Mouse (Mus musculus) kidney, postnatal 0 days (tissue): ENCODE results near the gene Sgms2. TPM values are rescaled to one million over a fixed set of nuclear protein-coding genes. Genes with fewer than 3 reads are reported as not detected.

Source experiments
- ATAC-seq: fragments of 200-750 bp; cut with Nextera tagmentation; replicated peaks from 2 replicates; pipeline ENCODE4 v1.8.0; 2017; ENCODE audit warnings: low read depth, moderate number of reproducible peaks, moderate TSS enrichment, moderate library complexity; ENCODE audit not compliant: low FRiP score
- DNase-seq: peaks from one replicate; pipeline ENCODE4 v3.0.0-alpha.2; 2016; ENCODE audit warnings: low spot score
- H3K27ac ChIP-seq: fragments of 300-500 bp; sonication (generic); 2 replicates; pipeline ENCODE4 v1.5.1; 2014; ENCODE audit warnings: mild to moderate bottlenecking
- H3K27me3 ChIP-seq: fragments of 300-500 bp; sonication (generic); 2 replicates; pipeline ENCODE4 v1.6.1; 2014; ENCODE audit warnings: low read length, mixed read lengths; ENCODE audit not compliant: insufficient read depth
- H3K36me3 ChIP-seq: fragments of 300-500 bp; sonication (generic); 2 replicates; pipeline ENCODE4 v1.6.1; 2014; ENCODE audit warnings: low read length, mixed read lengths; ENCODE audit not compliant: insufficient read depth
- H3K4me1 ChIP-seq: fragments of 300-500 bp; sonication (generic); replicated peaks from 2 replicates; pipeline ENCODE4 v1.6.1; 2014; ENCODE audit warnings: antibody characterized with exemption, low read length, mixed read lengths; ENCODE audit not compliant: insufficient read depth
- H3K4me2 ChIP-seq: fragments of 300-500 bp; sonication (generic); 2 replicates; pipeline ENCODE4 v1.6.1; 2014; ENCODE audit warnings: mild to moderate bottlenecking, low read length, moderate library complexity, mixed read lengths
- H3K4me3 ChIP-seq: fragments of 300-500 bp; sonication (generic); replicated peaks from 2 replicates; pipeline ENCODE4 v1.5.1; 2014; ENCODE audit warnings: low read depth, low read length
- H3K9ac ChIP-seq: fragments of 300-500 bp; sonication (generic); 2 replicates; pipeline ENCODE4 v1.6.1; 2014; ENCODE audit warnings: low read depth, low read length
- H3K9me3 ChIP-seq: fragments of 300-500 bp; sonication (generic); replicated peaks from 2 replicates; pipeline ENCODE4 v1.6.1; 2016; ENCODE audit warnings: low read length, inconsistent platforms, mixed read lengths
- CTCF ChIP-seq: IDR thresholded peaks from 2 replicates; pipeline ENCODE4 v1.5.1; 2016; ENCODE audit warnings: antibody characterized with exemption, low read depth, mild to moderate bottlenecking, moderate library complexity
- WGBS: fragments of 180-500 bp; shearing (Covaris S2); extraction: QIAGEN DNeasy Blood & Tissue Kit; methylation state at CpG from one replicate; pipeline ENCODE4 v1.1.7; 2014; 5-methylcytosine and 5-hydroxymethylcytosine counted together
- polyA plus RNA-seq: library from polyadenylated mRNA; unstranded; fragments of >200 nt; fragmentation: Nextera tagmentation; extraction: Ambion mirVana; gene quantifications from 2 replicates; pipeline ENCODE4 v1.2.1, GENCODE M21; 2015

The Sgms2 gene
- polyA plus RNA-seq, 1 experiment from 2014 or later, result 25.4 TPM

DNA sequence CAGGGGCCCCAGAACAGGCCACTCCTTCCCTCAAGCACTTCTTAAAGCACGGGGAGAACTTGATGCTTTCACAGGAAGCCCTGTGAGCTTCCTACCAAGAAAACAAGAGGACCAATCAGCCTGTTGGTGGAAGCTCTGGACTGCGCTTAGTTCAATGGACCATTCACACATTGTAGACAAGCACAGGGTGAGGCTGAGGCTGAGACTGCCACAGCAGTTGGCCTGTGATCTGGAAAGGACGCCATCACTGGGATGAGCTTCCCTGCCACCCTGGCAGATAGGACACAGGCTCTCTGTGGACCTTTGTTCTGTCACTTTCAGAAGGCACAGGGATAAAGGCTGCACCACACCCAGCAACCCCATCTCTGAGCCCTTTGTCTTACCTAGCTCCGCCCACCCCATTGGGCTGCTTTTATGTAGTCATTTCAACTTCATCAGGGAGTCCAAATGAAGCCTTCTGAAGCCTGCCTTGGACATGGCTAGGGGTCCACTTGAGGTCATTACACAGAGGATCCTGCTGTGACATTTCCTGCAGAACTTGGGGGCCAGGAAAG lies 175.2 kb downstream of the Sgms2 start:
- H3K27ac ChIP-seq, result no peak overlapping the region
- no peaks in the 10 kb centered on the region for H3K4me1 ChIP-seq
- no peaks in the 10 kb centered on the region for H3K9me3 ChIP-seq
- DNase-seq (no peak), ATAC-seq (no peak)
- H3K36me3 ChIP-seq, result no peaks in the 10 kb centered on the region
- 52% methylated on average over 4 of the region's 4 CpGs for WGBS
- TF ChIP-seq CTCF, result no peak
- no peak overlapping the region for H3K9ac ChIP-seq
- no peak overlapping the region for H3K4me3 ChIP-seq
- no peaks in the 10 kb centered on the region for H3K27me3 ChIP-seq
- H3K4me2 ChIP-seq, result no peak overlapping the region

DNA sequence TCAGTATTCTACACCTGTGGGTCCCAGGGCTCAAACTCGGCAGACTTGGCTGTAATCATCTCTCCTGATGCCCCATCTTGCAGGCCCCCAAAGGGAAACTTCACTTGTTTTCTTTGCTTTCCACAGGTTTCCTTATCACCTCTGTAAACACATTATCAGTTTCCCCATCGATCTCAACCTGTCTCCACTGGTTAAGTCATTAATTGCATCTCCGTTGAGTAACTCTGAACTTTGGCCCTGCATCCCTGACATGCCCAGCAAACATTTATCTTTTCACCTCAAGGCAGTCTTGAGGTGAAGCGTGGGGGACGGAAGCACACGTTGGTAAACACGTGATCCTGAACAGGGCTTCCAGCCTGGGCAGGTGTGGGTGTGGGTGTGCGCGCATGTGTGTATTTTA lies 178.9 kb downstream of the Sgms2 start:
- H3K4me2 ChIP-seq, result no peak overlapping the region
- no peak overlapping the region for H3K4me3 ChIP-seq
- H3K27ac ChIP-seq, result no peak overlapping the region
- H3K4me1 ChIP-seq, result no peaks in the 10 kb centered on the region
- H3K36me3 ChIP-seq, result no peaks in the 10 kb centered on the region
- no peaks in the 10 kb centered on the region for H3K27me3 ChIP-seq
- H3K9me3 ChIP-seq, result no peaks in the 10 kb centered on the region; the same call in 1 of the 2 replicates
- DNase-seq (no peak), ATAC-seq (no peak)
- TF ChIP-seq CTCF, result no peak
- no peak overlapping the region for H3K9ac ChIP-seq
- WGBS, result 69% methylated on average over 9 of the region's 9 CpGs

DNA sequence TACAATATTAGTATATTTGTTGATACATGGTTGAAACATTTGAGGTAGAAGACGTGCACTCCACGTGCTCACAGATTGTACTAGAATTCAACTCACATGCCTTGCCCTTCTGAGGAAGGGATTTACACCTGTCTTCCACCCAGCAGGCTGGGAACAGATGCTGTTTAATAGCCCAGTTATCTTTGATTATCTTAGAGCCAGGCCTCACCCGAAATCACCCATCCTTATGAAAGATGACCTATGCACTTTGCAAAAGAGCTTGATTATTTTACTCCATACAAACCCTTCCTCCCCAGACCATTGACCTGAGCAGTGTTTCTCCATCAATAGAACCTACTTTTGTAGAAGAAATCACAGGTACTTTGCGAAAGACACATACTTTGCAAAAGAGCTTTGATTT lies 180.6 kb downstream of the Sgms2 start:
- H3K36me3 ChIP-seq, result no peaks in the 10 kb centered on the region
- no peak overlapping the region for H3K9ac ChIP-seq
- H3K4me3 ChIP-seq, result no peak overlapping the region
- H3K27ac ChIP-seq, result no peak overlapping the region
- DNase-seq, result no peak
- TF ChIP-seq CTCF, result no peak
- H3K4me1 ChIP-seq, result no peaks in the 10 kb centered on the region
- no peaks in the 10 kb centered on the region; the same call in 1 of the 2 replicates for H3K9me3 ChIP-seq
- no peak overlapping the region for H3K4me2 ChIP-seq
- no peak for ATAC-seq
- H3K27me3 ChIP-seq, result no peaks in the 10 kb centered on the region
- WGBS, result 85% methylated on average over 4 of the region's 4 CpGs

DNA sequence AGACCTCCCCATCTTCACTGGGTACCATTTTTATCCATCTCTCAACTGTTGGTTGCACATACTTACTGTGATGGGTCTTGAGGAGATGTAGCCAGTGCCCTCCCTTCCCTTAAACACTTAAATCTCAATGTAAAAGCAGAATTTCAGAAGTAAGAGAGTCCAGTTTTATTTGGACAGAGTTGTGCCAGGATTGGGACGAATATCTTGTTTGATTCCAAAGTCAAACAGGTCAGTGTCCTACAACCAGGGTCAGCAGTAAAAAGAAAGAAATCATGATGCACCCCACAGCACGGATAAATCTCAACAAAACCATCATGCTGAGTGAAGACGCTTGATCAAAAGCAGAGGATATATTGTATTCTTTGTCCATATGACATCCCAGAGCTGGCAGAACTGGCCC lies 183.4 kb downstream of the Sgms2 start:
- Histone ChIP-seq H3K36me3 (no peaks in the 10 kb centered on the region), H3K4me1 (no peaks in the 10 kb centered on the region), H3K9ac (no peak overlapping the region), H3K27me3 (no peaks in the 10 kb centered on the region), H3K9me3 (no peaks in the 10 kb centered on the region; the same call in 1 of the 2 replicates), H3K27ac (no peak overlapping the region), H3K4me2 (no peak overlapping the region), H3K4me3 (no peak overlapping the region)
- no peak for TF ChIP-seq CTCF
- 89% methylated on average over 3 of the region's 3 CpGs for WGBS
- ATAC-seq (no peak), DNase-seq (no peak)

DNA sequence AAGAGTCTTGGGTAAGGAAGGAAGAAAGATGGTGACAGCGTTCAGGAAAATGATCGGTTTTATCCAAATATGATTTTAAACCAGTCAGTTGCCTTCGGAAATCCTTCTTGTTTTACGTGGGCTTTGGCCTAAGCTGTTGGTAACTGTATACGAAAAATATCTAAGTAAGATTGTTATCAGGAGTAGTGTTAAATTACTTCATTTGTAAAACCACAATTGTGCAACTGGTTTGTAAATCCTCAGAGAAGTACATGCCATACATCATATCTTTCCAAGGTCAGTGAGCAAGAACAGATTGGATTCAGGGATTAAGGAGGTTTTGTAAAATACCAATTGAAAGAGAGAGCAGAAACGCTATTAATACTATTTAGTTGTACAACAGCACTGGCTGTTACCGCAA lies 185.0 kb downstream of the Sgms2 start:
- 0 out of 2 replicates have a peak, but pooled peaks cover 4% of the 10 kb centered on the region for H3K4me1 ChIP-seq
- H3K9ac ChIP-seq, result no peak overlapping the region
- 84% methylated on average over 7 of the region's 7 CpGs for WGBS
- TF ChIP-seq CTCF, result no peak
- H3K27ac ChIP-seq, result no peak overlapping the region
- no peak overlapping the region for H3K4me3 ChIP-seq
- no peaks in the 10 kb centered on the region for H3K27me3 ChIP-seq
- DNase-seq, result no peak
- H3K4me2 ChIP-seq, result no peak overlapping the region
- H3K9me3 ChIP-seq, result no peaks in the 10 kb centered on the region; the same call in 1 of the 2 replicates
- no peaks in the 10 kb centered on the region for H3K36me3 ChIP-seq
- ATAC-seq, result no peak

DNA sequence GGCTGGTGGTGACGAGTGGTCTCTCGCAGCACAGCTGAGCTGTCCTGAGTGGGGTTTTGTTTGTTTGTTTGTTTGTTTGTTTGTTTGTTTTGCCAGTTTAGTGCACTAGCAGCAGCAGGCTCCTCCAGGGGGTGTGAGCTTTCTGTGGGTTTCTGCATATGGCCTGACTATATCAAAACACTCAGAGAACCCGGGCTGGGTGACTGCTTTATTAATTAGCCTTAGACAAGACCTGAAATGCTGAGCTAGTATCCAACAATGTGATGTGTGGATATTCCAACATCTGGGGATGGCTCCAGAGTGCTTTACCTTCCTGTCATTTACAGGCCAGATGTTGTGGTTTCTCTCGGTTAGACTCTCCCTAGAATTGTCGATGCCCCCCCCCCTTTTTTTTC lies 187.9 kb downstream of the Sgms2 start:
- no peak for TF ChIP-seq CTCF
- Histone ChIP-seq H3K27ac (no peak overlapping the region), H3K9me3 (no peaks in the 10 kb centered on the region), H3K4me1 (0 out of 2 replicates have a peak, but pooled peaks cover 4% of the 10 kb centered on the region), H3K4me3 (peak overlapping the region; percentile 73), H3K9ac (peak overlapping the region; percentile 32; the same call in 1 of the 2 replicates), H3K4me2 (peak overlapping the region; percentile 98), H3K36me3 (no peaks in the 10 kb centered on the region), H3K27me3 (no peaks in the 10 kb centered on the region)
- WGBS, result 22% methylated on average over 5 of the region's 5 CpGs
- no peak for DNase-seq
- peak; percentile 41; the same call in 1 of the 2 replicates for ATAC-seq
